Mouse (Mus musculus) large intestine, adult 2 months (tissue): ENCODE data around the gene Sdr9c7. TPM values are rescaled to one million over a fixed set of nuclear protein-coding genes. Genes with fewer than 3 reads are reported as not detected.
"Not testable (repeated sequence)": the region's sequence is repeated elsewhere in the genome, so short reads cannot be mapped to it uniquely, and the experiment has no call there.

Experiments used
- DNase-seq: peaks from one replicate; pipeline ENCODE4 v3.0.0-alpha.2; 2012; ENCODE audit warnings: low read depth, low spot score
- WGBS: fragments of 180-500 bp; shearing (Covaris S2); methylation state at CpG from one replicate; pipeline ENCODE4 v1.1.7; 2018; 5-methylcytosine and 5-hydroxymethylcytosine counted together
- polyA plus RNA-seq: library from polyadenylated mRNA; depleted of rRNA; stranded (reverse); fragments of >200 nt; gene quantifications from 2 replicates; pipeline ENCODE4 v1.2.3, GENCODE M21; 2012; rRNA removed

The Sdr9c7 gene
- 0.04 and 0.19 TPM in 2 replicates for polyA plus RNA-seq

DNA sequence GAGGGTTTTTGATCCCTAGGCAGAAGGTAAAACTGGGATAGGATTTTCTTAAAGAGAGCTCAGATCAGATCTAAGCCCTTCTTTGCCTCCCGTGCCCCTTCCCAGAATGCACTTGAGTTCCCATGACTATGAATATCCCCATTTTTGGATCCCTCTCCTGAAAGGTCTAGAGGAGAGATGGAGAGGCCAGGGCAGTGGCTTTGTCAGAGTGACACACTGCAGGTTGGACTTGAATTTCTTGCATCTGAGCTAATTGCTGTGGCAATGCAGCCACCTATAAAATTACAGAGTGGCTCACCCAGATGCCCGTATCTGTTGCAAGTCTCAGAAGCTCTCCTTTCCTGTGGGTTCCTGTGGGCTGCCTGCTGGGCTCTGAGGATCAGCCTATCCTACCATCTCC, at the start of gene Sdr9c7:
Gene Sdr9c7, plus strand, starts transcription at position 301 of the 400 bp plus-strand sequence.
- WGBS: 60% methylated on average over 2 of the region's 2 CpGs
- DNase-seq: no peak

DNA sequence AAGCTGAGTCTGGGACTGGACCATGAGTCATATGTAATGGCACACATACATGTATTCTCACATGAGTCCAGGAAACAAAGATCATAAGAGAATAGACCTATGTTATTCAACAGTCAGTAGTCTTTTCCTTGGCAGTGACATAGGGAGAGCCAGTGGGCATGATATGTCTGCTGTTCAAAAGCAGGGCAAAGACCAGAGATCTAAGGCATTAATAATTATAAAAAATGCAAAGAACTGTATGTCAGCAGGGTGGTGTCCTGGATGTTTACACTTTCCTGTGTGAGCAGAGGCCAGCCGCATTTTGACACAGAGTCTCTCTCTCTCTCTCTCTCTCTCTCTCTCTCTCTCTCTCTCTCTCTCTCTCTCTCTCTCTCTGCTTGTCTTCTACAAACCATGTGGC, 48.7 kb upstream of the Sdr9c7 start, which contains the start of gene Rdh19:
Gene Rdh19, plus strand, starts transcription at position 301 of the 400 bp plus-strand sequence.
- no peak for DNase-seq
- 43% methylated on average over 1 of the region's 1 CpGs for WGBS

DNA sequence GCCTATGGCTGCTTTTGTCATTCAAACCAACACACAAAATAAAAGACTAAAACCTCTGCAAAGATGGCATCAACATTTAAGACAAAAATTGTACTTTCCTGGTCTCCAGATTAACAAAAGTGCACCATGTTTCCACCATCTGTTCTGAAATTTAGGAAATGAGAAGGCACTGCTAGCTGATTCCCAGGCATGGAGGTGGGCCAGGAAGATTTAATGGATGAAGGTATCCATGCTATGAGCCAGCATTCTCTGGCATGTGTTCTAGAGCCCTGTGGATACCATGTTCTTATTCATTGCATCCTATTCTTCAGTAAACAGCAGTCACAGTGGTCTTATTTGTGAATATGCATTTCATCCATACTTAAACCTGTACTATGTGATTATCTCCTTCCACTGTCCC, 41.9 kb upstream of the Sdr9c7 start:
- no peak for DNase-seq

DNA sequence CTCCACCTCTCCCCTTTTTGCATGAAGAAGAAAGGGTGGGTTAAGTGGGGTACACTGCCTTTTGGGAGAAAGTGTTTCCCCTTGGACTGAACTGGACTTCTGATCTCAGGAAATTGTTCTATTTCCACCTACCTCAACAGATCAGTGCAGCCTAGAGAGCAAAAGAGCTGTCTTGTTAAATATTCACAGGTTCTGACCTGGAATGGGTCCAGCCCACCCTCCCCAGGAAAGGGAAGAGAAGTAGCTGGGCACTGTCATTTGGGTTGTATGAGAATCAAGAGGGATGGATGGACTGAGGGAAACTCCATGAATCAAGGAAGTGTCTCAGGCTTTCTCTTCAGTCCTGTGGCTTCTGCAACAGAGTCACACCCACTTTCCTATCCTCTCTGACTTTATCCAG, 33.4 kb upstream of the Sdr9c7 start:
- DNase-seq: no peak

DNA sequence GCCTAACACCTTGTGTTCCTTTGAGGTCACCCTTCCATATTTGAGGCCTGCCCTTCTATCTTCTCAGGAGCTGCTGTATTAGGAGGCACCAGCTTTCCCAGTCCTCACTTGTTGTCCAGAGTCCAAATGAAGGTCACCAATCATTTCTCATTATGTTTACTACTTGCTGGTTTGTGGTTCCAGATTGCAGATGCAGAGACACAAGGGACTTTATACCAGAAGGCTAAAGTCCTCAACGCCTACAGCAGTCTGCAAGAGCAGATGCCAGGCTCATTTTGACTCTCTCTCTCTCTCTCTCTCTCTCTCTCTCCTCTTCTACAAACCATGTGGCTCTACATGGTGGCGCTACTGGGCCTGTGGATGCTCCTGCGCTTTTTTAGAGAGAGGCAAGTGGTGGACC, 32.1 kb upstream of the Sdr9c7 start, which contains the start of gene Rdh16f2:
Gene Rdh16f2, plus strand, starts transcription at position 243 of the 400 bp plus-strand sequence.
- WGBS: 84% methylated on average over 3 of the region's 3 CpGs
- no peak for DNase-seq

DNA sequence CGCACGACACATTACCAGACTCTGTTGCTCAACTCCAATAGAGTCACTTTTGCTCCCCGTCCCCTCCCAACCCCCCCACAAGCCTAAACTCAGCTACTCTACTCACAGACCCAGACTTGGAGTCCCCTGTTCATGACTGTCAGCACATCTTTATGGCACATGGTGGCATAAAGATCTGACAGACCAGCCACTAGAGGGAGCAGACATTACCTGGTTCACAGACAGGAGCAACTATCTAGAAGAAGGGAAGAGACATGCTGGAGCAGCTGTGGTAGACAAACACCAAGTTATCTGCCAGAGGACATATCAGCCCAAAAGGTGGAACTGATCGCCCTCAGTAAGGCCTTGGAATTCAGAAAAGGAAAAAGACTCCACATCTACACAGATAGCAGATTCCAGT, 25.8 kb upstream of the Sdr9c7 start:
- DNase-seq: peak; percentile 39
- 74% methylated on average over 4 of the region's 4 CpGs for WGBS

DNA sequence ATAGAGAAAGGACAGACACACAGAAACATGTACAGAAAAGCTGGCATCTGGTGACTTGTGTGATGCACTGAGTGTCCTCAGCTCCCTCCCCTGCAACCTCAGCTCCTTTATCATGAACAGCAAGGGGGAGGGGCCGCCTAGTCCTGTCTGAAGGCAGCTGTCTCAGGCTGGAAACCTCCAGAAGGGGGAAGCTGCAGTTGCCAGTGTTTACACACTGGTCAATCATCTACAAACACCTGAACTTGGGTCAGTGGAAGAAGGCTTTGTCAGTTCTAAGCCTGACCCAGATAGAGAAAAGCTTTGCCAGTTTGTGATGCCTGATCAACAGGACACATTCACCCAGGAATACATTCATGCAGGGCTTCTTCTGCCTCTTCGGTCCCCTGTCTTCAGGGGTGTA, 20.6 kb upstream of the Sdr9c7 start:
- DNase-seq: no peak
- 15% methylated on average over 2 of the region's 2 CpGs for WGBS

DNA sequence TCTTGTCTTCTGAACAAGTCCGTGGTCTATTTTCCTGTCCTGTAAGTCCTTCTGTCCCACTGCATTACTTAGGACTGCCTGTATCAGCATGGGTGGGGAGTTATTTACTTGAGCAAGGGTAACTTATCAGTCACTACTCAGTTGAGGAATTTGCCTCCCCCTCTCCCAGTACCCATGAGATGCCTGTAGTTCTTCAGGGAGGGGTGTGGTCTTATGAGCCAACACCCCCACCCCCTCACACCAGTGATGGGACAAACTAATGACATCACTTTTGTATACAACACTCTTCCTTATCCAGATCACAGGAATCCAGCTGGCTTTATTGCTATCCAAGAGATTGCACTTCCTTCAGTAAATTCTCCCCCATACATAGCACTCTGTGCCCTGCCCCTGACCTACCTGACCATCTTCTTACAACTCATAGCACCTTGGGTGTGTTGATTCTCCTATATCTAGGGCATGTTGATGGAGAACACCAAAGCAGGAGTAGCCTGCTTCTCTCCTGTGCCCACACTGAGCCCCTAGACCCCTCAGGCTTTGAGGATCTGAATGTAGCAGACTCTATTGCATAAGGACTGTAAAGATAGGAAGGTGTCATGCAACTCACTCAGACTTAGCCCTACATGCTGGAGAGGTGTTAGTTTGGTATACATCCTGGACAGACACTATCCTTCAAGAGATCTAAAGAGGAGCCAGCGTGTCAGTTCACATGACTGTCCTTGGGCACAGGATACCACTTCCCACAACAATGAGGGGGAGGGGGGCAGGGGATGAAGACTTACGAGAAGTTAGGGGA, 19.9 kb upstream of the Sdr9c7 start:
- DNase-seq: no peak
- 24% methylated on average over 3 of the region's 3 CpGs for WGBS

DNA sequence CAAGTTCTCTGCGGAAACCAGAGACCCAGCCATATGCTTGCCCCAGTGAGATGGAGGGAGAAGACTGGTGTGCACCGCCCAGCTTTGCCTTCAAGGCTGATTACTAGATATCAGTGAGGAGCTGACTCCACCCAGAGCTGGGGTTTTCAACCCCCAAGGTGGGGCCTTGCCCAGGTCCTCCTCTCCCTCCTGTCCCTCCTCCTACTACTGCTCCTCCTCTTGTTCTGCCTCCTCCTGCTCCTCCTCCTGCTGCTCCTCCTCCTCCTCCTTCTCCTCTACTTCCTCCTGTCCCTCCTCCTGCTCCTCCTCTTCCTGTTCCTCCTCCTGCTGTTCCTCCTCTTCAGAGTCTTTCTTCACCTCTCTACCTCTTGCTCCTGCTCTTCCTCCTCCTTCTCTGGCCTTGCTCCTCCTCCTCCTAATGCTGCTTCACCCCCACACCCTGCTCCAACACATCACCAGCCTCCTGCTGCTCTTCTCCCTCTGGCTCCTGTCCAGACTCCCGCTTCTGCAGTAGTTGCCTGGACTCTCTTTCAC, 19.1 kb upstream of the Sdr9c7 start:
- 25% methylated on average over 3 of the region's 3 CpGs for WGBS
- DNase-seq: no peak

DNA sequence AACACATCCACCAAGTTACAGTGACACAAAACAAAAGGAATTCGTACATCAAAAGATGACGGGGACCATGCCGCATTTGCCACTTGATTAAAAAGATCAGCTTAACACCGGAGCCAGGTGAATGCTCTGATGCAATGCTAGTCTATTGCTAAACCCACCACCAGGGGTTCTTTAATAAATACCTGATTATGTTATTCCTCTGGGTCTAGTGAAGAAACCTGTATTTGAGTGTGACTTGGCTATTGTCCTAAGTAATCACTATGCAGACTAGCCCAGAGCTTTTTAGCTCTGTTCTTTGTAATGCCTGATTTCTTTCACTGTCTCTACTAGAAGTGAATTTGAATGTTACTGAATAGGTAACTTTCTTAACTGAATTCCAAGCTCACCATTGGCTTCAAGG, 17.3 kb upstream of the Sdr9c7 start:
- DNase-seq: no peak
- 95% methylated on average over 4 of the region's 4 CpGs for WGBS

DNA sequence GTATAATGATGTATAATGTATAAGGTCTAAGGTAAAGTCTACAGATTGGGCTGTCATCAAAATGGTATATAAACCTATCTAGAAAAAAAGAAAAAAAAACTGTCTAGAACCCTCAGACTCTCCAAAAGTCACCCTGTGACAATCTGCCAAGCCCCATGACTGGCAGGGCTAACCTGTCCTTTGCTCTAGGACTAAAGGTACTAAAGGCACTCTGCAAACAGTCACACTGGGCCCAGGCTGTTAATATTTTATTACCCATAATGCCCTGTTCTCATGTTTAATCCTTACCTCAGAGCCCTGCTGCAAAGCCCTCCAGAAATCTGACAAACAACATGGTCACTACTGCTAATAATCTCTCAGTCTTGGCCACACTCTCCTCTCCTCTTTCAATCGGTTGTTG, 11.8 kb upstream of the Sdr9c7 start:
- WGBS: 47% methylated on average over 1 of the region's 1 CpGs
- DNase-seq: no peak

DNA sequence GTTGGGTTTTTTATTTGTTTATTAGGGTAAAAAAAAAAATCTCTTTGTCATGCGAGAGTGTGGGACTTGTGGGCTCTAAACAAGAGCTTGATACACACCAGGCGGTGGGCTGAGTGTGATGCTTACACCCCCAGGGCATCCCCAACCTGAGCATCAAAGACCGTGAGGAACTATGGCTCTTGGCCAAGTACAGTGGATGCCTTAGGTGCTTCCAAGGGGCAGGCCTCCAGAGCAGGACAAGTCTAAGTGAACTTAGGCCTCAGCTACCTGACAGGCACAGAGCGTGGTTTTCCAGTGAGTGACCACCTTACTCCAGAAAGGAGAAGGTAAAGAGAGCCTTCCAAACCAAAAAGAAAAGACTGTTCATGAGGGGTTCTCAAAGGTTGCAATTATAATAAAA, 11.3 kb upstream of the Sdr9c7 start:
- no peak for DNase-seq
- WGBS: 66% methylated on average over 4 of the region's 4 CpGs

DNA sequence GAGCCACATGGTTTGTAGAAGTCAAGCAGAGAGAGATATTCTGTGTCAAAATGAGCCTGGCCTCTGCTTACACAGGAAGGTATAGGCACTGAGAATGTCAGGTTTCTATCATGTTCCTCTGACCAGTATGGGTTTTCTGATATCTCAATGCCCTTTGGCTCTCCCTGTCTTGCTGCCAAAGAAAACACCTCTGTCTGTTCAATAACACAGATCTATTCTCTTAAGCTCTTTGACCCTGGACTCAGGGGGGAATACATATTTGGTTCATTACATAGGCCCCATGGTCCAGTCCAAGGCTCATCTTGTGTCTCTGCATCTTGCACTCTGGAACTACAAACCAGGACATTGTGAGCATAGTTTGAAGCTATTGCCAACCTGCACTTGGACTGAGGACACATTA, 9.7 kb upstream of the Sdr9c7 start, which contains the start of gene Rdh7:
Gene Rdh7, minus strand, starts transcription at position 213 of the 400 bp plus-strand sequence.
- DNase-seq: no peak

DNA sequence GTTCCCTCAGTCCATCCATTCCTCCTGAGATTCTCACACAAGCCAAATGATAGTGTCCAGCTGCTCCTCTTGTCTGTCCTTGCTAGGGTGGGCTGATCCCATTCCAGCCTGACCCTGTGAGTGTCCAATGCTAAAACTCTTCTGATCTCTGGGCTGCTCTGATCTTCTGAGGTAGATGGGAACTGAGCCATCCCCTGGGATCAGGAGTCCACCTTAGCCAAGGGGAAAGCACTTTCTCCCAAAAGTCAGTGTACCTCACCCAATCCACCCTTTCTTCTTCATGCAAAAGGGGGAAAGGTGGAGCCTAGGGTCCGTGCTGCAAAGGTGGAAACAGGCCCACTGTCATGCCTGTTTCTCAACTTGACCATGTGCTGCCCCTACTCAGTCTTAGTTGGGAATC, 6.8 kb upstream of the Sdr9c7 start:
- whole genome bisulfite sequencing: 86% methylated on average over 1 of the region's 1 CpGs
- DNase-seq: no peak

DNA sequence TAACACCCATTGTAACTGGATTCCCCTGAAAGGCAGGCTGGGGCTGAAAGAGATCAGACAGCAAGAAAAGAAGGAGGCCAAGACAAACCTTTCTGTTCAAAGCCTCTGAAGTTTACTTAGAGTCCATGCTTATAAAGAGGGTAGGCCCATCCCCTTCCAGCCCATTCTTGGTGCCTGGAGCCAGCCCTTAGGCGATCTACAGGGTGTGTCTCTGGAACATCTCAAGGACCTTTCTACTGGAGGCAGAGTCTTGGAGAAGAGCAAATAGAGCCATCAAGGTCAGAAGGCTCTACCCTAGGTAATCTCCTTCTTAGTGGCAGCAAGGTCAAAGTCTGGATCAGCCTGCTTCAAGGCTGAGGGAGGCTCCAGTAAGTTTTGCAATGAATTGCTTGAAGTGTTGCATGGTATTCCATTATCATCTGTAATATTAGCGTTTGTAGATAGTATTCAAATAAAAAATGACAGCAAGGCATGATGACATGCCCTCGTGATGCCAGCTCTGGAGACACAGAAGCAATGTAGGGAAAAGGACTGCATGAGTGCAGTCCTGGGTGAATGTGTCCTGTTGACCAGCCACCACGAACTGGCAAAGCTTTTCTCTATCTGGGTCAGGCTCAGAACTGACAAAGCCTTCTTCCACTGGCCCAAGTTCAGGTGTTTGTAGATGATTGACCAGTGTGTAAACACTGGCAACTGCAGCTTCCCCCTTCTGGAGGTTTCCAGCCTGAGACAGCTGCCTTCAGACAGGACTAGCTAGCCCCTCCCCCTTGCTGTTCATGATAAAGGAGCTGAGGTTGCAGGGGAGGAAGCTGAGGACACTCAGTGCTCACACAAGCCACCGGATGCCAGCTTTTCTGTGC, 4.9 kb upstream of the Sdr9c7 start:
- DNase-seq: not testable (repeated sequence)

DNA sequence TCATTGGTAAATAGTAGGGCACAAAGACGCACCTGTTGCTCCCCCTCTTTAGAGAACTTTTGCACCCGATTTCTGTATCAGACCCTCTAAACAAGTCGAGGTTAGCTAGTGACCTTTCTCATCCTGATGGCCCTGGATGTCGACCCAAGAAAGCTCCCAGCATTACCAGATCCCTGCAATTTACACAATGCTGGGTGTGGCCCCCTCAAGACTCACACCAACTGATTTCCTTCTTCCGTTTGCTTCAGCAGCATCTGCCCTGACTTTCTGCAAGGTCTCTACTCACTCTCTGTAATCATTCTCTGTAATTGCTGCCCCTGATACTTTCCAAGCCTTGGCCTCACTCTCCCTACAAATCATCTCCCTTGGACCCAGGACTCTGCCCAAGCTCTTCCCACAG, 1.6 kb upstream of the Sdr9c7 start:
- 23% methylated on average over 5 of the region's 5 CpGs for WGBS

More for the DNA sequence above, 4.9 kb upstream of the Sdr9c7 start:
- 19% methylated on average over 5 of the region's 5 CpGs for WGBS

DNA sequence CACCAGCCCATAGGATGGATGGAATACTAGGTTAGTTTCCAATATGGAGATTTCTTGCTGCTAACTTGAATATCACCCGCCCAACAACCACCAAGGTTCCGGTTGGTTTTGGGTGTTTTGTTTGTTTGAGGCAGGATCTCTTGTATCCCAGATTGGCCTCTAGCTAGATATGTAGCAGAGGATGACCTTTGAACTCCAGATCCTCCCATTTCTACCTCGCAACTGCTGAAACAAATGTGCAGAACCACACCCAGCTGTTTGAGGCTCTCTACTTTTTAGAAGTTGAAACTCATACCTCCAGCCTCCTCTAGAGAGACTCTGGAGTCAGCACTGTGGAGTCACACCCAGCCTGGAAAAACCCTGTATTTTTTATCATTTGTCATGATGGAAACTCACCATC, 812 bp upstream of the Sdr9c7 start:
- WGBS: 28% methylated on average over 3 of the region's 3 CpGs
- DNase-seq: no peak

More for the DNA sequence above, 1.6 kb upstream of the Sdr9c7 start:
- no peak for DNase-seq

DNA sequence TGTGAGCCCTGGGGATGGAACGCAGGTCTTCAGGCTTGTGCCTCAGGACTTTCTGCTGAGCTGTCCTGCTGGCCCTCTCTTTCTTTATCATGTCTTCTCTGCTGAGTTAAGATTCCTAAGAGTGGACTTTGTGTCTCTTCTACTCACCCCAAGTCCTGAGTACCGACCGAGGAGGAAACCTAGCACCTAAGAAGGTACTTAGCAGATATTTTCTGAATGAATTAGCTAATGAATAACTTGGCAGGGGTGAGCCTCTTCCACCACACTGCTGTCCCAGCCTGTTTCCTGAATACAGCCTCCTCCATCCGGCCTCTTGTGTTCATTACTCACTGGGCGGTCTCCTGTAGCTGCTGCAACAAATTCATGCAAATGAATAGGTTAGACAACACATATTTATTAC, 1.5 kb downstream of the Sdr9c7 start:
- WGBS: 31% methylated on average over 5 of the region's 5 CpGs
- no peak for DNase-seq

DNA sequence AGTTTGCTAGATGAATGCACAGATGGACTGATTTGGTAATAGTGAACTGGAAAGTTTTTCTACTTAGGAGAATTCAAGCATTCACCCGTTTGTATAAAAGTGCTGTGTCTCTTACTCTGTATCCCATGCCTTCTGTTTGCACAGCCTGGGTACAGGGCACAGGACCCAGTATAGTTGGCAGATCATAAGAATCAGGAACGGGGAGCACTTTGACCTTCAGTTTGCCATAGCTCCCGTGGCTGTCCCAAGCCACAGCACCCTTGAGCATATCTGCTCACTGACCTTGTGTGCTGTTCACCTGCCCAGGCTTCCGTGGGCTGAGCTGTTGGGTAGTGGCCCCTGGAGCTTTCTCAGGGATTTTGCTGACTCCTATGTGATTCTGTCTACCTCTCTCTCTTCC, 3.4 kb downstream of the Sdr9c7 start:
- 32% methylated on average over 4 of the region's 4 CpGs for WGBS

DNA sequence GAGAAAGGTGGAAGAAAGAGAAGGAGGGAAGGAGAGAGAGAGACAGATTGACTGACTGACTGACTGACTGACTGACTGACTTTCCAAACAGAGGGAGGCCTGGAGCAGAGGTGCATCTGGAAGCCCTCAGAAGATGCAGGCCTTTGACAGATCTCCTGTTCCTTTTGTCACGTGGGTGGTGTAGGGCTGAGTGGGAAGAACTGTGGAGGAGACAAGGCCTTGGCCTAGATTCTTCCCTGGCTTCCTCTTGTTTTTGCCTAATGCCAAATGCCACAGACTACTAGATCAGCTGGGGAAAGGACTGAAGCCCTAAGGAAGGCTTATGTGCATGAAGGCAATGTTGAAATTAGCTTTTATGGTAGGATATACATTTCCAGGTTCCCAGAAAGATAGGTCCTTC, 4.8 kb downstream of the Sdr9c7 start:
- DNase-seq: no peak

More for the DNA sequence above, 3.4 kb downstream of the Sdr9c7 start:
- no peak for DNase-seq

More for the DNA sequence above, 4.8 kb downstream of the Sdr9c7 start:
- WGBS: 93% methylated on average over 1 of the region's 1 CpGs
